Mouse (Mus musculus) adipocyte (in vitro differentiated cells): ENCODE results near the gene Olfr726.

ENCODE experiments used
- DNase-seq: peaks from one replicate; pipeline ENCODE4 v3.0.0-alpha.2; 2016; ENCODE audit warnings: low spot score

Olfr726 gene

DNA sequence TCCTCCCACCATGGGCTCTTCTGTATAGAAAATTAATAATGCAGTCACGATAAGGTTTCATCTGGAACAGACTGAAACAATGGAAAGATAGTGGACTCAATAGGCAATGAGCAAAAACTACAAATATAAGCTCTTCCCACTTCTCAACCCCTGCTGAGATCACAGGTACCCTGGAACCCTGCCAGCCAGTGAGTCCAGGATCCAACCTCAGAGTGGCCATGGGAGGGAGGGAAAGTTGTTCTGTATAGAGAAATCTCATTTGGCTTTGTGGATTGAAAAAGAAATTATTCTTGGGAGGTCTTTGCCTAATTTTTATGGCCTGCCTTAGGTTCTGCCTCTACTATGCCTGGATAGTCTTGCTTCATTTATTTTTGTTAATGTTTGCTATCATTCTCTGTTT lies at the start of gene Olfr726:
Gene Olfr726 (minus strand): TSS at position 101 of the 400 bp plus-strand sequence.
- DNase-seq: no peak

DNA sequence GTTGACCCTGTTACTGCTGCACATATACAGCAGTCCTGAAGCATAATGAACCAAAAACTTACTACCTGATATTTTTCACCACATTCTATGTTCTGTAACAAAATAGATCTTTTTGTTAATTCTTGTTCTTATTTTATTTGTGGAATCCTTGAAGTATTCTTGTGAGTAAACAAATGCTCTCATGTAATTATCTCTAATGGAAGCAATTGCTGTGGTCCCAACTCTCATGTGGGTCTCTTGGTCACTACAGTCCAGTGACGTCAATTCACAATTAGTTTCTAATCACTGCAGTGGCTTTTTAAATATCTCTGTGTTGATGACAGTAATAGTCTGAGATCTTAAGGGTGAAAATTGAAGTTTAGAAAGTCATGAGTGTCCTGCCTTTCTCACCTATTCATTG lies 32.1 kb upstream of the Olfr726 start, which contains the start of gene Olfr727:
Gene Olfr727 (plus strand): TSS at position 301 of the 400 bp plus-strand sequence.
- DNase-seq: no peak

DNA sequence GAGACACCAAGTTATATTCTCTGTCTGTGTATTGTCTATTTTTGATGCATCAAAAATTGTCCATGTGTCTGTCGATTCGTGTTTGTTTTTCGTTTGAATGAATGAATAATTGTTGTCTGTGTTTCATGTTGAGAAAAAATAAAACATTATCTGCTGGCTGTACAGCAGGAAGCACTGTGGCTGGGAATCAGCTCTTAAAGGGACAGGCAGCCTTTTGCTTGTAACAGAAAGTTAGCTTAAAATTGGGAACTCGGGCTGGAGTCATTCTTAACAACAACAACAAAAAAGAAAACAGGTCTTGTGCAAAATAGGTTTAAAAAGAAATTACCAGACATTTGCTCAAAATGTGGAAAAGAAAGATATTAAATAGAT lies 28.0 kb downstream of the Olfr726 start:
- DNase-seq: no peak

DNA sequence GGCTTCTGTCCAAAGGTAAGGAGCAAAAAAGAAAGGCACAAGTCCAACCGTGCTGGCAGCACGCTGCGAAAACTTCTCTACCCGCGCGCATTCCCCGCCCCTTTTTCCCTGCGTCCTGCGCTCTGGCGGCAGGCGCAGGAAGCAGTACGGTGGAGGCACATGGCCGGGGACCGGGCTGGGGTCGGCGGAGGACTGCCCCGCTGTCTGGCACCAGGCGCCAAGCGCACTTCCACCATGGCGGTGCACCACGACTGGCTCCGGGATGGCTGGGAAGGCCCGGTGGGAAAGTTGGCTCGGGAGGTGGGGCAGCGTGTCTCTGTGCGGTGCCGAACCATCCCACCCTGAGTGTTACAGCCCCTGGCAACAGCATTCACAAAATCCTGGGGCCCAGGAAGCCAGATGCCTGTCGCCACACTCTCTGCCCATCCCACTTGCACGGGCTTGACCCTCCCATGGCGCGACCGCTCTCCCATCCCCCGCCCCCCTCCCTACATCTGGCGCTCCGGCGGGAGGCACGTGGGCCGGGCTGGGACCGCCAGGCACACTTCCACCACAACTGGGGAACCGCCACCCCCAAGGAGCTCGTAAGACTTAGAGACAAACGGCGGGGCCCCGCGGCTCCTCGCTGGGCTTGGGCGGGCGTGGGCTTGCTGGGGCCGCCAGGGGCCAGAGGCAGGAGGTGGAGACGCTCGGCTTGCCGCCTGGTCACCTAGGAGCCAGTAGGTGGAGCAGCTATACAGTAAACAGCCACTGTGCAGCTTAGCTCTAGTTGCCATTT lies 28.6 kb downstream of the Olfr726 start:
- DNase-seq: peak; percentile 4

DNA sequence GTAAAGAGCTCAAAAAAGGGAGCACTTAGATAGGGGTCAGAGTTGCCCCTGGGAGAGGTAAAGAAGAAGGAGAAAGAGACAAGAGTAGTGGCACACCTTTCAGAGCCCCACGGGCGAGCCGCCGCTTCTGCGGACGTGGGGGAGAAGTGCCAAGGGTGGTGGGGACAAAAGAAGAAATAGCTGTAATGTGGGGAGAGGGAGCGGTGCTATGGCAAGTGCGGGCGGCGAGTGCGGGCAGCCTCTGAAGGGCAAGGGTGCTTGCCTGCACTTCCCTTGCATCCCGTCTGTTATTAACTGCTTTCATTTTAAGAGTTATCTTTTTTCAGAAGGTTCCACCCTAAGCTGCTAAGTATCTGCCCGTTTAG lies 29.2 kb downstream of the Olfr726 start:
- DNase-seq: no peak

DNA sequence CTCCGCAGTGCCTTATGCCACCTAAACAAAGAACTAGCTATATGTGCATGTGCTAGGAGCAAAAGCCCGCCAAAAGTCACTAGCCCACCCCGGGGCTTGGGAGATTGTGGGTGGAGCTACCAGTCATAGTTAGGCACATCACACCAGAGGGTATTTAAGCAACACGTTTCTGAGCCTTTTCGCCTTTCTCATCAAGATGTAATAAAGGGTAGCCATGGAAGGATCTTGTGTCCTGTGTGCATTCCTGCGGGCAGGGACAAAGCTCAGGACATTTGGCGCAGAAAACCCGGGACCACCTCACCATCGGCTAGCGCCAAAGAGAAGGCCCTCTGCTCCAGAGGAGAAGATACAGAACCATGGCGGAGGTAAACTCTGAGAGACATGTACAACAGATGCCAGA lies 29.6 kb downstream of the Olfr726 start:
- DNase-seq: no peak

DNA sequence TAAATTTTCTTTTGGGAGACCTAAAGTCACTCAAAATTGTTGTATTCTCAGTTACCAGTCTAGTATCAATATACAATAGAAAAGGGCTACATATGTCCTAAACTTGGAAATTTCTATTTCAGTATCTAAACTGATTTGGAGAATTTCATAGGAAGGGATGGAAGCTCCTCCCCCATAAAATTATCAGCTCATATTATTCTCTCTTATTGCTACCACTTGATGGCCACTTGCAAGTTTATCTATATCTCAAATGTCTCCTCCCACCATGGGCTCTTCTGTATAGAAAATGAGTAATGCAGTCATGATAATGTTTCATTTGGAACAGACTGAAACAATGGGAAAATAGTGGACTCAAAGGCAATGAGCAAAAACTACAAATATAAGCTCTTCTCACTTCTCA lies 50.5 kb downstream of the Olfr726 start, which contains the start of gene Olfr725:
Gene Olfr725 (minus strand): TSS at position 101 of the 400 bp plus-strand sequence.
- no peak for DNase-seq
